Mouse (Mus musculus) kidney, postnatal 0 days (tissue): Measurements from ENCODE around the gene Osbpl3. TPM values are rescaled to one million over a fixed set of nuclear protein-coding genes. Genes with fewer than 3 reads are reported as not detected.

Experiments
- ATAC-seq: fragments of 200-750 bp; cut with Nextera tagmentation; replicated peaks from 2 replicates; pipeline ENCODE4 v1.8.0; 2017; ENCODE audit warnings: low read depth, moderate number of reproducible peaks, moderate TSS enrichment, moderate library complexity; ENCODE audit not compliant: low FRiP score
- DNase-seq: peaks from one replicate; pipeline ENCODE4 v3.0.0-alpha.2; 2016; ENCODE audit warnings: low spot score
- H3K27ac ChIP-seq: fragments of 300-500 bp; sonication (generic); 2 replicates; pipeline ENCODE4 v1.5.1; 2014; ENCODE audit warnings: mild to moderate bottlenecking
- H3K27me3 ChIP-seq: fragments of 300-500 bp; sonication (generic); 2 replicates; pipeline ENCODE4 v1.6.1; 2014; ENCODE audit warnings: low read length, mixed read lengths; ENCODE audit not compliant: insufficient read depth
- H3K36me3 ChIP-seq: fragments of 300-500 bp; sonication (generic); 2 replicates; pipeline ENCODE4 v1.6.1; 2014; ENCODE audit warnings: low read length, mixed read lengths; ENCODE audit not compliant: insufficient read depth
- H3K4me1 ChIP-seq: fragments of 300-500 bp; sonication (generic); replicated peaks from 2 replicates; pipeline ENCODE4 v1.6.1; 2014; ENCODE audit warnings: antibody characterized with exemption, low read length, mixed read lengths; ENCODE audit not compliant: insufficient read depth
- H3K4me2 ChIP-seq: fragments of 300-500 bp; sonication (generic); 2 replicates; pipeline ENCODE4 v1.6.1; 2014; ENCODE audit warnings: mild to moderate bottlenecking, low read length, moderate library complexity, mixed read lengths
- H3K4me3 ChIP-seq: fragments of 300-500 bp; sonication (generic); replicated peaks from 2 replicates; pipeline ENCODE4 v1.5.1; 2014; ENCODE audit warnings: low read depth, low read length
- H3K9ac ChIP-seq: fragments of 300-500 bp; sonication (generic); 2 replicates; pipeline ENCODE4 v1.6.1; 2014; ENCODE audit warnings: low read depth, low read length
- H3K9me3 ChIP-seq: fragments of 300-500 bp; sonication (generic); replicated peaks from 2 replicates; pipeline ENCODE4 v1.6.1; 2016; ENCODE audit warnings: low read length, inconsistent platforms, mixed read lengths
- CTCF ChIP-seq: IDR thresholded peaks from 2 replicates; pipeline ENCODE4 v1.5.1; 2016; ENCODE audit warnings: antibody characterized with exemption, low read depth, mild to moderate bottlenecking, moderate library complexity
- WGBS: fragments of 180-500 bp; shearing (Covaris S2); extraction: QIAGEN DNeasy Blood & Tissue Kit; methylation state at CpG from one replicate; pipeline ENCODE4 v1.1.7; 2014; 5-methylcytosine and 5-hydroxymethylcytosine counted together
- polyA plus RNA-seq: library from polyadenylated mRNA; unstranded; fragments of >200 nt; fragmentation: Nextera tagmentation; extraction: Ambion mirVana; gene quantifications from 2 replicates; pipeline ENCODE4 v1.2.1, GENCODE M21; 2015

Gene Osbpl3
- polyA plus RNA-seq, 1 experiment from 2014 or later: 17.4 TPM

GRCm38 (mm10) chr6:50329380-50329779 is 126.6 kb downstream of the Osbpl3 start:
- no peak for TF ChIP-seq CTCF
- 0 out of 2 replicates have a peak, but pooled peaks cover 4% of the 10 kb centered on the region for H3K4me1 ChIP-seq
- H3K9ac ChIP-seq: no peak overlapping the region
- H3K4me2 ChIP-seq: no peak overlapping the region
- no peak overlapping the region for H3K4me3 ChIP-seq
- no peaks in the 10 kb centered on the region for H3K27me3 ChIP-seq
- no peak for ATAC-seq
- H3K27ac ChIP-seq: no peak overlapping the region
- 66% methylated on average over 8 of the region's 8 CpGs for WGBS
- no peaks in the 10 kb centered on the region for H3K9me3 ChIP-seq
- 0 out of 2 replicates have a peak, but pooled peaks cover 3% of the 10 kb centered on the region for H3K36me3 ChIP-seq
- DNase-seq: no peak

GRCm38 (mm10) chr6:50328901-50329300 is 127.1 kb downstream of the Osbpl3 start:
- 42% methylated on average over 7 of the region's 7 CpGs for WGBS
- no peak overlapping the region for H3K4me2 ChIP-seq
- TF ChIP-seq CTCF: no peak

DNA sequence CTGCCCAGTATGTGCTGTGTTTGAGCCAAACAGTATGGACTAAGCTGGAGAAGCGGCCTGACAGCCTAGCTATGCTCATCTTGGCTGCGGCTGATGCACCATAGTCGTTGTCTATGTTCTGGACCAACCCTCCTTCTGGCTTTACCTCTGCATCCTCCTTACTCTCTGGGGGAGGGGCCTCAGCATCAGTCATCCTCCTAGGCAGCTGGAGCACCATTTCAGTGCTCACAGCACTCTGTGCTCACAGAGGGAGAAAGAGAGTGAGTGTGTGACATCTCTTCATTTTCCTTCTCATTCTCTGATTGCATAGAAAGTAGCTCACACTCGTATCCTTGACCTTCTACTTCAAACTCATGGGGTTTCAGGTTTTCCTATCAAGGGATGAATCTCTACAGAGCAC is 129.8 kb downstream of the Osbpl3 start:
- Histone ChIP-seq H3K4me1 (0 out of 2 replicates have a peak, but pooled peaks cover 4% of the 10 kb centered on the region), H3K27ac (no peak overlapping the region), H3K4me2 (no peak overlapping the region), H3K36me3 (0 out of 2 replicates have a peak, but pooled peaks cover 8% of the 10 kb centered on the region), H3K27me3 (no peaks in the 10 kb centered on the region), H3K4me3 (no peak overlapping the region), H3K9me3 (no peaks in the 10 kb centered on the region), H3K9ac (no peak overlapping the region)
- DNase-seq (no peak), ATAC-seq (no peak)
- 86% methylated on average over 4 of the region's 4 CpGs for WGBS
- no peak for TF ChIP-seq CTCF

More at GRCm38 (mm10) chr6:50328901-50329300, 127.1 kb downstream of the Osbpl3 start:
- no peaks in the 10 kb centered on the region for H3K9me3 ChIP-seq
- no peak overlapping the region for H3K27ac ChIP-seq
- H3K4me3 ChIP-seq: no peak overlapping the region
- peak; percentile 52 for DNase-seq
- H3K27me3 ChIP-seq: no peaks in the 10 kb centered on the region
- H3K4me1 ChIP-seq: 0 out of 2 replicates have a peak, but pooled peaks cover 4% of the 10 kb centered on the region
- H3K9ac ChIP-seq: no peak overlapping the region
- no peak for ATAC-seq
- H3K36me3 ChIP-seq: 0 out of 2 replicates have a peak, but pooled peaks cover 3% of the 10 kb centered on the region

- no peak for TF ChIP-seq CTCF
- ATAC-seq (no peak), DNase-seq (no peak)
- H3K36me3 ChIP-seq: 0 out of 2 replicates have a peak, but pooled peaks cover 8% of the 10 kb centered on the region
- 0 out of 2 replicates have a peak, but pooled peaks cover 4% of the 10 kb centered on the region for H3K4me1 ChIP-seq
- H3K27me3 ChIP-seq: no peaks in the 10 kb centered on the region
- WGBS: 77% methylated on average over 9 of the region's 9 CpGs
- H3K4me3 ChIP-seq: no peak overlapping the region
- no peak overlapping the region for H3K9ac ChIP-seq
- no peak overlapping the region for H3K27ac ChIP-seq
- no peaks in the 10 kb centered on the region for H3K9me3 ChIP-seq
- no peak overlapping the region for H3K4me2 ChIP-seq
Observed at GRCm38 (mm10) chr6:50325485-50325884, 130.5 kb downstream of the Osbpl3 start.

GRCm38 (mm10) chr6:50322631-50323030 is 133.4 kb downstream of the Osbpl3 start:
- Histone ChIP-seq H3K27me3 (no peaks in the 10 kb centered on the region), H3K36me3 (0 out of 2 replicates have a peak, but pooled peaks cover 8% of the 10 kb centered on the region), H3K9ac (no peak overlapping the region), H3K4me2 (no peak overlapping the region), H3K4me1 (no peaks in the 10 kb centered on the region), H3K4me3 (no peak overlapping the region), H3K27ac (no peak overlapping the region), H3K9me3 (no peaks in the 10 kb centered on the region)
- ATAC-seq: no peak
- no peak for TF ChIP-seq CTCF
- WGBS: 57% methylated on average over 9 of the region's 9 CpGs
- DNase-seq: no peak

DNA sequence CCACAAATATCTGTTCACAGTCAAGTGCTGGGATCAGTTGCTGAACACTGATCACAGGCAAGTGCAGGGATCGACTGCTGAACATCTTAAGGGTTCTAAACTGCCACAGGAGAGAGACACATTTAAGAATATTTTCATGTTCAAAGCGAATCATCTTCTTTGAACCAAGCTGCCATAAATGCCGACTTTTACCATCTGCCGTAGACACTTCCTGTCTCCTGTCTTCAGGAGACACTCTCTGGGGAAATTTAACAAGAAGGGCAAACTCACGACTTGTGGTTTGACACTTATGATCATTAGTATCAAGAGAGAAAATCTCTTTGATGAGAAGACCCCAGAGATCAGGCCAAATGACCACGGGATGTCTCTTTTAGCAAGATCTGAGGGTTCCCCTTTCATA is 134.3 kb downstream of the Osbpl3 start:
- 71% methylated on average over 6 of the region's 6 CpGs for WGBS
- no peaks in the 10 kb centered on the region for H3K4me1 ChIP-seq
- ATAC-seq: no peak

More for the DNA sequence above, 134.3 kb downstream of the Osbpl3 start:
- no peak for DNase-seq
- H3K36me3 ChIP-seq: 0 out of 2 replicates have a peak, but pooled peaks cover 8% of the 10 kb centered on the region
- H3K9ac ChIP-seq: no peak overlapping the region
- TF ChIP-seq CTCF: no peak
- H3K4me2 ChIP-seq: no peak overlapping the region
- H3K4me3 ChIP-seq: no peak overlapping the region
- no peaks in the 10 kb centered on the region for H3K27me3 ChIP-seq
- H3K27ac ChIP-seq: no peak overlapping the region
- H3K9me3 ChIP-seq: no peaks in the 10 kb centered on the region
